Mouse (Mus musculus): ENCODE measurements around the gene Ak6. TPM values are rescaled to one million over a fixed set of nuclear protein-coding genes. Genes with fewer than 3 reads are reported as not detected.

The Ak6 gene
- polyA plus RNA-seq, 1 experiment = 359 TPM

DNA sequence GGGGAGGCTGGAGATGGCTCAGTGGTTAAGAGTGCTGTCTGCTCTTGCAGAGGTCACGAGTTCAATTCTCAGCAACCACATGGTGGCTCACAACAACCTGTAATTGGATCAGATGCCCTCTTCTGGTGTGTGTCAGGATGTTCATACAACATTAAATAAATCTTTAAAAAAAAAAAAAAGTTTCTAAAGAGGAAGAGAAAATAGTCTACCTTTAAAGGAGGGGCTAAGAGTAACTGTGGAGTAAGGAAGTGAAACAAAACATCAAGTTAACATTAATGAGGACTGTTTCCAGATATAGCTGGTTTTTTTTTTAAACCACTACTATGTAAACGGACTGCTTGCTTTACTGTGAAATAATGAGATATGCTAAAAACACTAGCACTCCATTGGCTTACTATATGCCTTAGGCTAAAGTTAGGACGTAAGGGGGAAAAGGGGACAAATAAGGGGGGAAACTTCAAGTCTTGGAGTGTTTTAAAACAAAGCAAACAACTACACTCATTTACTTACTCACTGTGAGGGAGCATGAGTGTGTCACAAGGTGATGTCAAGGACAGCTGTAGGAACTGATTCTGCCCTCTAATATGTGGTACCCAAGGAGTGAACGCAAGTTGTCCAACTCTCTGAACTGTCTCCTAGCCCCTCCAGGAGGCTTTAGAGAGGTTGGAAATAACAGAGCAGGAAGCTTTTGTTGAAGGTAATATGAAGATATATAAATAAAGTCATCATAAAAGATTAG, 8.1 kb upstream of the Ak6 start:
- H3K4me1 ChIP-seq (ENCODE audit: control insufficient read depth, insufficient read depth, low read length) = no peaks in the 10 kb centered on the region
- no peak overlapping the region for H3K27ac ChIP-seq (ENCODE audit: control insufficient read depth, insufficient read depth, low read depth, low read length)
- H3K27me3 ChIP-seq (ENCODE audit: control insufficient read depth, insufficient read depth, low read length) = no peaks in the 10 kb centered on the region
- H3K36me3 ChIP-seq (ENCODE audit: control insufficient read depth, insufficient read depth, low read length) = 0 out of 2 replicates have a peak, but pooled peaks cover 1% of the 10 kb centered on the region
- H3K4me3 ChIP-seq (ENCODE audit: control insufficient read depth, low read depth, low read length) = no peak overlapping the region
- TF ChIP-seq CTCF (IDR thresholded peaks at IDR 0.05; ENCODE audit: control insufficient read depth, insufficient read depth, insufficient replicate concordance, low read depth, low read length) (no peak), POLR2A (IDR thresholded peaks at IDR 0.05; ENCODE audit: control insufficient read depth, low read depth, low read length) (no peak)

- H3K4me1 ChIP-seq (ENCODE audit: control insufficient read depth, insufficient read depth, low read length) = no peaks in the 10 kb centered on the region
- H3K4me3 ChIP-seq (ENCODE audit: control insufficient read depth, low read depth, low read length) = no peak overlapping the region
- no peaks in the 10 kb centered on the region; the same call in 1 of the 2 replicates for H3K36me3 ChIP-seq (ENCODE audit: control insufficient read depth, insufficient read depth, low read length)
- TF ChIP-seq POLR2A (IDR thresholded peaks at IDR 0.05; ENCODE audit: control insufficient read depth, low read depth, low read length) = no peak
- no peaks in the 10 kb centered on the region for H3K27me3 ChIP-seq (ENCODE audit: control insufficient read depth, insufficient read depth, low read length)
- H3K27ac ChIP-seq (ENCODE audit: control insufficient read depth, insufficient read depth, low read depth, low read length) = no peak overlapping the region
Measured at GRCm38 (mm10) chr13:100648223-100648622, 2.6 kb upstream of the Ak6 start.

GRCm38 (mm10) chr13:100651439-100652186, 834 bp downstream of the Ak6 start, which contains the start of gene Taf9:
Taf9 (plus strand) TSS chr13:100651579.
- peak within 1 kb of the TSS; percentile 81 for H3K27ac ChIP-seq (ENCODE audit: control insufficient read depth, insufficient read depth, low read depth, low read length)
- peaks cover 1% of the 10 kb centered on the region for H3K36me3 ChIP-seq (ENCODE audit: control insufficient read depth, insufficient read depth, low read length)
- no peaks in the 10 kb centered on the region for H3K27me3 ChIP-seq (ENCODE audit: control insufficient read depth, insufficient read depth, low read length)
- peak within 1 kb of the TSS; percentile 99 for H3K4me3 ChIP-seq (ENCODE audit: control insufficient read depth, low read depth, low read length)
- peaks cover under 1% of the 10 kb centered on the region; the same call in 1 of the 2 replicates for H3K4me1 ChIP-seq (ENCODE audit: control insufficient read depth, insufficient read depth, low read length)
- TF ChIP-seq CTCF (IDR thresholded peaks at IDR 0.05; ENCODE audit: control insufficient read depth, insufficient read depth, insufficient replicate concordance, low read depth, low read length) (no peak), POLR2A (IDR thresholded peaks at IDR 0.05; ENCODE audit: control insufficient read depth, low read depth, low read length) (peak; percentile 55; the same call in 1 of the 2 replicates)

DNA sequence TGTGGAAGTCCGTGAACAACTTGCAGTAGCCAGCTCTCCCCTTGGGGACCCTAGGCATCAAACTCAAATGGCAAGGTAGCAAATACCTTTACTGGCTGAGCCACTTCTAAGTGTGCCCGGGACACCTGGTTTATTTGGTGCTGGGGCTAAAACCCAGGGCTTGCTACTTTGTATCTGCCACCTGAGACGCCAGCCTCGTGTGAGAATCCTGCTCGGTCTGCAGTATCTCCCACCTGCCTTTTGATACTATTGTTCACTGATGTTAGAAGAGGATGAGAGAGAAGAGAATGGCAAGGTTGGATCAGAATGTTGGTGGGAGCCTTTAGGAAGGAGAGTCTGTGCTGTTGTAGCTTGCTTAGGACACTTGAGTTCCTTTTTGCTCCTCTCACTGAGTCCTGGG, 7.3 kb downstream of the Ak6 start:
- Histone ChIP-seq H3K4me3 (ENCODE audit: control insufficient read depth, low read depth, low read length) (no peak overlapping the region), H3K27ac (ENCODE audit: control insufficient read depth, insufficient read depth, low read depth, low read length) (0 out of 2 replicates have a peak overlapping the region, but pooled peaks have one; percentile 29), H3K36me3 (ENCODE audit: control insufficient read depth, insufficient read depth, low read length) (peaks cover 1% of the 10 kb centered on the region; the same call in 1 of the 2 replicates), H3K27me3 (ENCODE audit: control insufficient read depth, insufficient read depth, low read length) (no peaks in the 10 kb centered on the region), H3K4me1 (ENCODE audit: control insufficient read depth, insufficient read depth, low read length) (peaks cover 4% of the 10 kb centered on the region; the same call in 1 of the 2 replicates)
- no peak for TF ChIP-seq CTCF (IDR thresholded peaks at IDR 0.05; ENCODE audit: control insufficient read depth, insufficient read depth, insufficient replicate concordance, low read depth, low read length)
- no peak for TF ChIP-seq POLR2A (IDR thresholded peaks at IDR 0.05; ENCODE audit: control insufficient read depth, low read depth, low read length)

GRCm38 (mm10) chr13:100659864-100660456, 9.2 kb downstream of the Ak6 start:
- peaks cover 4% of the 10 kb centered on the region; the same call in 1 of the 2 replicates for H3K4me1 ChIP-seq (ENCODE audit: control insufficient read depth, insufficient read depth, low read length)
- no peak for TF ChIP-seq POLR2A (IDR thresholded peaks at IDR 0.05; ENCODE audit: control insufficient read depth, low read depth, low read length)
- peak; percentile 34; the same call in 1 of the 2 replicates for TF ChIP-seq CTCF (IDR thresholded peaks at IDR 0.05; ENCODE audit: control insufficient read depth, insufficient read depth, insufficient replicate concordance, low read depth, low read length)
- H3K27ac ChIP-seq (ENCODE audit: control insufficient read depth, insufficient read depth, low read depth, low read length) = no peak overlapping the region
- H3K36me3 ChIP-seq (ENCODE audit: control insufficient read depth, insufficient read depth, low read length) = no peaks in the 10 kb centered on the region
- H3K4me3 ChIP-seq (ENCODE audit: control insufficient read depth, low read depth, low read length) = no peak overlapping the region
- no peaks in the 10 kb centered on the region for H3K27me3 ChIP-seq (ENCODE audit: control insufficient read depth, insufficient read depth, low read length)

DNA sequence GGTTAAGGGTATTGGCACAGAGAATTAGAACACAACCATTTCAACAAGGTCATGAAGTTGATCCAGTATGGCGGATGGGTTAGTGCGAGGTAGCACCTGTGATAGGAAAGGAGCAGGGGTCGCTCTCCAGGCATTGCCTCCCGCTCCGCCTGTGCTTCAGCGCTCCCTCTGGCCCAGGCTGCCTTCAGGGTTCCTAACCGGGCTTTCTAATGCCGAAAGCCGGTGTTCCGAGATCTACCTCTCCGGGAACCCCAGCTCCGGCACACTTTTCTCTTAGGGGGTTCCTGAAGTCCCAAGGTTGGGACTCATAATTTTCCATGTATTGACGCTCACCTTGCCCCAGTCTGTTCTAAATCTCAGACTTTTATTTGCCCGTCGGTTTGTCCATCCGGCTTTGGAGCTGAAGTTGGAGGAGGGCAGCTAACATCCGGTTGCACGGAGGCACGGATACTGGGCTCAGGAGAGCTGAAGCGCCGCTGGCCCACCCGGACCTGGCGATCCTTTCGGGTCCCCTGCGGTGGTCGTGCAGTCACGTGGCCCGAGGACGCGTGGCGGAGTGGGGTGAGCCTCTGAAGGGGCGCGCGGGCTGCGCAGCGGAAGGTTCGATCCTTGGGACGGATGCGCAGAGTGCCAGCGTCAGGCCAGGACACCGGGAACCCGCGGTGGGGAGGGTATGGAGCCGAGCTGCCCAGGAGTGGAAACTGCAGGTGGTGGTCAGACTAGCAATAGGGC, 18.7 kb downstream of the Ak6 start, which contains the start of gene Ccdc125:
Gene Ccdc125 (plus strand): TSS at position 427 of the 732 bp plus-strand sequence.
- Histone ChIP-seq H3K27me3 (ENCODE audit: control insufficient read depth, insufficient read depth, low read length) (no peaks in the 10 kb centered on the region), H3K36me3 (ENCODE audit: control insufficient read depth, insufficient read depth, low read length) (no peaks in the 10 kb centered on the region)

More for the DNA sequence above, 18.7 kb downstream of the Ak6 start, which contains the start of gene Ccdc125:
- Histone ChIP-seq H3K4me3 (ENCODE audit: control insufficient read depth, low read depth, low read length) (peak within 1 kb of the TSS; percentile 87), H3K27ac (ENCODE audit: control insufficient read depth, insufficient read depth, low read depth, low read length) (no peak within 1 kb of the TSS), H3K4me1 (ENCODE audit: control insufficient read depth, insufficient read depth, low read length) (peaks cover 12% of the 10 kb centered on the region)
- no peak for TF ChIP-seq POLR2A (IDR thresholded peaks at IDR 0.05; ENCODE audit: control insufficient read depth, low read depth, low read length)
- no peak for TF ChIP-seq CTCF (IDR thresholded peaks at IDR 0.05; ENCODE audit: control insufficient read depth, insufficient read depth, insufficient replicate concordance, low read depth, low read length)
